Mouse (Mus musculus): ENCODE measurements around the gene Senp2. TPM values are rescaled to one million over a fixed set of nuclear protein-coding genes. Genes with fewer than 3 reads are reported as not detected.

The Senp2 gene
- polyA plus RNA-seq, 1 experiment from 2014 or later: 55.9 TPM

Other genes starting within 250 kb of the Senp2 start
- gene Ehhadh, start 221.7 kb upstream of the Senp2 start, polyA plus RNA-seq (2016; fragmentation: Nextera tagmentation; extraction: Ambion mirVana): 5.0 TPM in 2 replicates
- gene Map3k13, start 215.1 kb upstream of the Senp2 start, polyA plus RNA-seq (2016; fragmentation: Nextera tagmentation; extraction: Ambion mirVana): 0.35 and 0.41 TPM in 2 replicates
- 31.7 and 32.8 TPM in 2 replicates for gene Tmem41a, start 61.9 kb upstream of the Senp2 start, polyA plus RNA-seq (2016; fragmentation: Nextera tagmentation; extraction: Ambion mirVana)
- gene Liph, start 13.8 kb upstream of the Senp2 start, polyA plus RNA-seq (2016; fragmentation: Nextera tagmentation; extraction: Ambion mirVana): 1.0 and 1.4 TPM in 2 replicates
- 29.2 and 30.5 TPM in 2 replicates for gene Igf2bp2, start 153.8 kb downstream of the Senp2 start, polyA plus RNA-seq (2016; fragmentation: Nextera tagmentation; extraction: Ambion mirVana)

All from liver, embryonic 12.5 days (tissue).